Mouse (Mus musculus) cerebellum, adult 2 months (tissue): ENCODE data around the gene Sfrp5.

ENCODE experiments used
- CTCF ChIP-seq: fragments of 200-500 bp; IDR thresholded peaks from 2 replicates; pipeline ENCODE4 v1.5.1; 2011; ENCODE audit warnings: low read depth, mild to moderate bottlenecking, control low read depth, low read length, moderate library complexity, borderline replicate concordance; ENCODE audit not compliant: insufficient read depth
- POLR2A ChIP-seq: fragments of 200-500 bp; IDR thresholded peaks from 2 replicates; pipeline ENCODE4 v1.6.1; 2011; ENCODE audit warnings: low read length, control low read depth, borderline replicate concordance; ENCODE audit not compliant: insufficient read depth

GRCm38 (mm10) chr19:42176841-42177240 lies 25.2 kb downstream of the Sfrp5 start:
- TF ChIP-seq CTCF (no peak), POLR2A (no peak)
